In the genomic region with DNA sequence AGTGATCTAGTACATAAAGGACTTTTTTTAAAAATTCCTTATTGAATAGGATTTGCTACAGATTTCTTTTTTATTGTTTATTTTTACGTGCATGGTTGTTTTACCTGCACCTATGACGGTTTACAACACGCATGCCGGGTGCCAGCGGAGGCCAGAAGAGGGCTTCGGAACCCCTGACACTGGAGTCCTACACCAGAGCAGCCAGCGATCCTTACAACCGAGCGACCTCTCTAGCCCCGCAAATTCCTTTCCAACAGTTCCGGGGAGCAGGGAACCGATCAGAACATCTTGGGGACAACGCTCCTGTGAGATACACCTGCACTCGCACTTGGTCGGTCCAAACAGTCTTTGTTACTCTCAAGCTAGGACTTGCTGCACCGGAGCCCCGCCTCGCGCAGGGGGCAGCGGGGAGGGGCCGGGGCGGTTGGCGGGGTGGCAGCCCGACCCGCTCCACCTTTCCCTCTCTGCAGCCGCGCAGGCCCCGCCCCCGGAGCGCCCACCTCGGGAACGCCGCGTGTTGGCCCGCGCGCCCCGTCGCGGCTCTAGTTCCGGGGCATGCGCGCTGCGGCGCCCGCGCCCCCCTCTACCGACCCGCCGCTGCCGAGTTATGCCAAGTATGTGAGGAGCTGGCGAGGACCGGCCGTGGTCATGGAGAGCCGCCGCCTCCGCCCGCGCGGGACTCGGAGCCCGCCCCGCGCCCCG, we compare ENCODE assay signal across 8 mouse cellular contexts. TPM values are rescaled to one million over a fixed set of nuclear protein-coding genes. Genes with fewer than 3 reads are reported as not detected.
DNase-seq lines count a peak whose midpoint lies in the region; ATAC-seq and TF ChIP-seq lines count a peak whose summit lies in the region.

A gene (plus strand): TSS at position 603 of the 702 bp plus-strand sequence.

- peaks cover 24% of the 10 kb centered on the region for H3K4me1 ChIP-seq in forebrain, embryonic 12.5 days
- H3K4me1 ChIP-seq in liver, embryonic 15.5 days (replicated peaks), result peaks cover 15% of the 10 kb centered on the region
- peaks cover 19% of the 10 kb centered on the region for H3K4me1 ChIP-seq in neural tube, embryonic 13.5 days (replicated peaks)

- no peaks in the 10 kb centered on the region for H3K36me3 ChIP-seq in C2C12 (ENCODE audit: control insufficient read depth, insufficient read depth)
- H3K36me3 ChIP-seq in forebrain, embryonic 12.5 days (replicated peaks), result no peaks in the 10 kb centered on the region
- no peaks in the 10 kb centered on the region for H3K36me3 ChIP-seq in liver, embryonic 15.5 days (replicated peaks)
- H3K36me3 ChIP-seq in neural tube, embryonic 13.5 days, result no peaks in the 10 kb centered on the region

- TF ChIP-seq CTCF in C2C12 (IDR thresholded peaks at IDR 0.05; ENCODE audit: control insufficient read depth, insufficient read depth, insufficient read length), result no peak

- peak within 1 kb of the TSS; percentile 68; the same call in 1 of the 2 replicates for H3K27ac ChIP-seq in forebrain, embryonic 12.5 days
- H3K27ac ChIP-seq in liver, embryonic 15.5 days (replicated peaks), result peak within 1 kb of the TSS; percentile 85
- 0 out of 2 replicates have a peak within 1 kb of the TSS, but pooled peaks have one; percentile 46 for H3K27ac ChIP-seq in neural tube, embryonic 13.5 days (replicated peaks)

- peak within 1 kb of the TSS; percentile 60 for H3ac ChIP-seq in C2C12 (ENCODE audit: control insufficient read depth, insufficient read length, low read depth)

- H3K9ac ChIP-seq in forebrain, embryonic 12.5 days, result peak within 1 kb of the TSS; percentile 72
- H3K9ac ChIP-seq in liver, embryonic 15.5 days, result peak within 1 kb of the TSS; percentile 45; the same call in 1 of the 2 replicates
- H3K9ac ChIP-seq in neural tube, embryonic 13.5 days, result peak within 1 kb of the TSS; percentile 79

- peak within 1 kb of the TSS; percentile 45 for H3K4me3 ChIP-seq in C2C12 (ENCODE audit: insufficient read depth, poor library complexity, severe bottlenecking)
- peak within 1 kb of the TSS; percentile 74 for H3K4me3 ChIP-seq in forebrain, embryonic 12.5 days (replicated peaks)
- peak within 1 kb of the TSS; percentile 59 for H3K4me3 ChIP-seq in liver, embryonic 15.5 days (replicated peaks)
- peak within 1 kb of the TSS; percentile 68 for H3K4me3 ChIP-seq in neural tube, embryonic 13.5 days

- under 1% methylated on average over 61 of the region's 65 CpGs for WGBS in forebrain, embryonic 12.5 days
- WGBS in liver, embryonic 15.5 days (ENCODE audit: insufficient replicate concordance), result under 1% methylated on average over 65 of the region's 65 CpGs
- WGBS in neural tube, embryonic 13.5 days, result under 1% methylated on average over 64 of the region's 65 CpGs

- intact Hi-C loops in heart, postnatal 10 days (cut with DNase I), result loop anchor here (2.0 kb wide), 1 partner anchor 37 kb away; no protein-coding TSS in a partner anchor

- no peaks in the 10 kb centered on the region for H3K27me3 ChIP-seq in C2C12 (ENCODE audit: control insufficient read depth, insufficient read depth, insufficient read length)
- H3K27me3 ChIP-seq in forebrain, embryonic 12.5 days, result peaks cover 18% of the 10 kb centered on the region
- peaks cover 55% of the 10 kb centered on the region for H3K27me3 ChIP-seq in liver, embryonic 15.5 days
- peaks cover 48% of the 10 kb centered on the region for H3K27me3 ChIP-seq in neural tube, embryonic 13.5 days

- DNase-seq in adrenal gland, postnatal 14 days, result peak; percentile 89
- peak; percentile 91 to 95 for DNase-seq in heart, postnatal 10 days
- peak; percentile 90 to 95 for DNase-seq in kidney, postnatal 4 days
- peak; percentile 92 for DNase-seq in thymus, postnatal 14 days

- no peaks in the 10 kb centered on the region for H3K79me3 ChIP-seq in C2C12 (ENCODE audit: low read depth)

- no peaks in the 10 kb centered on the region for H3K9me3 ChIP-seq in forebrain, embryonic 12.5 days
- no peaks in the 10 kb centered on the region for H3K9me3 ChIP-seq in liver, embryonic 15.5 days (replicated peaks)
- no peaks in the 10 kb centered on the region for H3K9me3 ChIP-seq in neural tube, embryonic 13.5 days

- no peaks in the 10 kb centered on the region for H3K79me2 ChIP-seq in C2C12 (ENCODE audit: control insufficient read depth, insufficient read depth)

- peak; percentile 89 for ATAC-seq in forebrain, embryonic 12.5 days (ENCODE audit: low FRiP score)
- ATAC-seq in liver, embryonic 15.5 days (ENCODE audit: insufficient read depth), result peak; percentile 41
- ATAC-seq in neural tube, embryonic 13.5 days (ENCODE audit: low read depth), result peak; percentile 89

- peak within 1 kb of the TSS; percentile 84 for H3K4me2 ChIP-seq in forebrain, embryonic 12.5 days
- H3K4me2 ChIP-seq in liver, embryonic 15.5 days, result peak within 1 kb of the TSS; percentile 73
- H3K4me2 ChIP-seq in neural tube, embryonic 13.5 days, result peak within 1 kb of the TSS; percentile 79

TF ChIP-seq in C2C12, 6 proteins besides CTCF, POLR2A, EP300 and RAD21:
- TF ChIP-seq USF1 (IDR thresholded peaks at IDR 0.05; ENCODE audit: low read depth), result no peak
- no peak for TF ChIP-seq MAX (IDR thresholded peaks at IDR 0.05)
- no peak for TF ChIP-seq MYOD1 (IDR thresholded peaks at IDR 0.05; ENCODE audit: control insufficient read depth, insufficient read length, low read depth)
- TF ChIP-seq FOSL1 (IDR thresholded peaks at IDR 0.05; ENCODE audit: insufficient read depth, low read length, poor library complexity, severe bottlenecking), result no peak
- TF ChIP-seq MYOG (IDR thresholded peaks at IDR 0.05; ENCODE audit: control insufficient read depth, extremely low read depth, insufficient read length), result no peak

RNA-seq across cellular contexts. Expression of the gene that starts here (rescaled TPM):
- polyA plus RNA-seq in C2C12 (2012; fragmentation: generic; extraction: Trizol), result 2.6 TPM
- total RNA-seq in adrenal gland, postnatal 14 days (2021), result 4.9 and 7.2 TPM in 2 replicates
- polyA plus RNA-seq in forebrain, embryonic 12.5 days (2016; fragmentation: Nextera tagmentation; extraction: Ambion mirVana), result 0.97 and 1.5 TPM in 2 replicates
- total RNA-seq in heart, postnatal 10 days (2021), result 10 to 100 TPM; 27.4 to 29.0 TPM
- 0.48 and 0.52 TPM in 2 replicates for polyA plus RNA-seq in liver, embryonic 15.5 days (2015; fragmentation: Nextera tagmentation; extraction: Ambion mirVana)
- polyA plus RNA-seq in neural tube, embryonic 13.5 days (2015; fragmentation: Nextera tagmentation; extraction: Ambion mirVana), result 0.33 and 0.45 TPM in 2 replicates

Comparison
In these comparisons a context has a peak if more than half of its experiments do, and no peak if none do; other contexts are left out.
1. Peak in every context shown above with its lines: DNase-seq, ATAC-seq, H3K4me3 ChIP-seq and H3K27ac ChIP-seq.
2. Peak in ATAC-seq, H3K4me3 ChIP-seq, H3K27ac ChIP-seq, H3K9ac ChIP-seq and H3K4me2 ChIP-seq in liver, embryonic 15.5 days; RNA of the gene not detected or under 1 TPM.
3. Peak in ATAC-seq, H3K4me3 ChIP-seq, H3K27ac ChIP-seq, H3K9ac ChIP-seq and H3K4me2 ChIP-seq in neural tube, embryonic 13.5 days; RNA of the gene not detected or under 1 TPM.